Mouse (Mus musculus): ENCODE measurements around the gene Scn3a.

- no peak for TF ChIP-seq POLR2A (IDR thresholded peaks at IDR 0.05; ENCODE audit: low read depth, low read length)
- TF ChIP-seq CTCF (IDR thresholded peaks at IDR 0.05; ENCODE audit: borderline replicate concordance, insufficient read depth, low read length): no peak
These were observed 77.0 kb downstream of the Scn3a start for GRCm38 (mm10) chr2:65490450-65490849.

All from embryonic fibroblast, embryonic 13.5 days (primary cell).